19 mouse cellular contexts compared by ENCODE assay signal in the genomic region with DNA sequence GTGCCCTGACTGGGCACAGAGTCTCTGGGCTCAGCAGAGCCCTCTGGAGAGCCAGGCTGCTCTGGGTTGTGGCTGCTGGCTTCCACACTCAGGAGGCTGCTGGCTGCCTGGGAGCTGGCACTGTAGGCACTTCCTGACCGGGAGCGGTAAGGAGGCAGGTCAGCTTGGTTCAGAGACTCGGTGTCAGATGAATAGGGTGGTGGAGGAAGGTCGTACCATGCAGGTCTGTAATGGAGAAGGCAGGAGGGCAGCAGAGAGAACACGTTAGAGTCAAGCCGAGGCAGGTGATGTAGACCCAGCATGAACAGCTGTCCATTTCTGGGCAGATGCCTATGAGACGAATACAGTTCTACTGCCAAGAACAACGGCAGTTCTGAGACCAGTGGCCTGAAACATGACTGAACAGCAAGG.
A peak's percentile ranks its signal among the peaks of the same experiment; 100 is the strongest.
DNase-seq lines count a peak whose midpoint lies in the region; ATAC-seq and TF ChIP-seq lines count a peak whose summit lies in the region.
"Had no signal": no experiment of that assay in that cellular context is flagged by ENCODE, and none has a peak within 500 bp of the region (broad histone marks: within the 10 kb centered on the region; RNA-seq: fewer than 3 reads in every experiment).

No protein-coding gene starts in this region.

- H3K4me3 ChIP-seq in gastrocnemius, adult 2 months: no peak overlapping the region
- no peak overlapping the region for H3K4me3 ChIP-seq in kidney, embryonic 16.5 days (ENCODE audit: low read length)
- H3K4me3 ChIP-seq: embryonic facial prominence, embryonic 13.5 days; forebrain, embryonic 12.5 days; heart, embryonic 13.5 days; intestine, embryonic 15.5 days; limb, embryonic 13.5 days; liver, embryonic 15.5 days; neural tube, embryonic 15.5 days; stomach, embryonic 15.5 days had no signal

- DNase-seq in gastrocnemius, adult 2 months: peak; percentile 34
- no peak for DNase-seq in gastrocnemius, postnatal 4 days (ENCODE audit: low spot score in 2 of 2)
- peak; percentile 34 to 39 for DNase-seq in kidney, adult 8-10 months
- DNase-seq in kidney, postnatal 14 days: no peak
- DNase-seq in cerebellum, adult 9-10 months: peak; percentile 68
- no peak for DNase-seq in right cerebral cortex, postnatal 4 days
- DNase-seq in yolk sac, embryonic 10.5 days (ENCODE audit: low spot score): no peak
- DNase-seq: B cell, adult 2 months; heart, postnatal 4 days had no signal

- H3K9me3 ChIP-seq in kidney, embryonic 16.5 days (ENCODE audit: low read length): no peaks in the 10 kb centered on the region
- H3K9me3 ChIP-seq: embryonic facial prominence, embryonic 13.5 days; forebrain, embryonic 12.5 days; heart, embryonic 13.5 days; intestine, embryonic 15.5 days; limb, embryonic 13.5 days; liver, embryonic 15.5 days; neural tube, embryonic 15.5 days; stomach, embryonic 15.5 days had no signal

- peaks cover 10% of the 10 kb centered on the region for H3K36me3 ChIP-seq in kidney, embryonic 16.5 days (ENCODE audit: insufficient read depth, low read length)
- H3K36me3 ChIP-seq: liver, embryonic 15.5 days had no signal

- intact Hi-C loops in gastrocnemius, adult 2 months (cut with DNase I): no loop called here

- 65% methylated on average over 8 of the region's 8 CpGs for WGBS in kidney, embryonic 16.5 days

- H3K4me1 ChIP-seq in kidney, embryonic 16.5 days (ENCODE audit: insufficient read depth, low read length): peaks cover 4% of the 10 kb centered on the region; the same call in 1 of the 2 replicates
- H3K4me1 ChIP-seq: intestine, embryonic 15.5 days; stomach, embryonic 15.5 days had no signal

- H3K9ac ChIP-seq in kidney, embryonic 16.5 days (replicated peaks; ENCODE audit: low read length): no peak overlapping the region
- H3K9ac ChIP-seq: embryonic facial prominence, embryonic 13.5 days; forebrain, embryonic 12.5 days; heart, embryonic 13.5 days; intestine, embryonic 15.5 days; limb, embryonic 13.5 days; liver, embryonic 15.5 days; neural tube, embryonic 15.5 days; stomach, embryonic 15.5 days had no signal

- H3K27me3 ChIP-seq in kidney, embryonic 16.5 days (ENCODE audit: insufficient read depth, low read length): no peaks in the 10 kb centered on the region
- H3K27me3 ChIP-seq: embryonic facial prominence, embryonic 13.5 days; forebrain, embryonic 12.5 days; heart, embryonic 13.5 days; intestine, embryonic 15.5 days; limb, embryonic 13.5 days; liver, embryonic 15.5 days; neural tube, embryonic 15.5 days; Patski; stomach, embryonic 15.5 days had no signal

- TF ChIP-seq CTCF in gastrocnemius, adult 2 months (IDR thresholded peaks at IDR 0.05): no peak

- no peak overlapping the region for H3K4me2 ChIP-seq in kidney, embryonic 16.5 days (replicated peaks; ENCODE audit: low read depth, low read length)
- H3K4me2 ChIP-seq: embryonic facial prominence, embryonic 13.5 days; forebrain, embryonic 12.5 days; heart, embryonic 13.5 days; intestine, embryonic 15.5 days; limb, embryonic 13.5 days; liver, embryonic 15.5 days; neural tube, embryonic 15.5 days; stomach, embryonic 15.5 days had no signal

- peak; percentile 66 for ATAC-seq in kidney, embryonic 16.5 days (ENCODE audit: low FRiP score, low TSS enrichment)
- ATAC-seq: intestine, embryonic 15.5 days; Patski had no signal

- H3K27ac ChIP-seq in gastrocnemius, adult 2 months: no peak overlapping the region
- H3K27ac ChIP-seq in kidney, embryonic 16.5 days (ENCODE audit: low read length): no peak overlapping the region
- H3K27ac ChIP-seq: embryonic facial prominence, embryonic 13.5 days; forebrain, embryonic 12.5 days; heart, embryonic 13.5 days; intestine, embryonic 15.5 days; limb, embryonic 13.5 days; liver, embryonic 15.5 days; neural tube, embryonic 15.5 days; stomach, embryonic 15.5 days had no signal

Comparison
In these comparisons a context has a peak if more than half of its experiments do, and no peak if none do; other contexts are left out.
1. DNase-seq: peak in gastrocnemius, adult 2 months (single experiment), kidney, adult 8-10 months (2 of 2) and cerebellum, adult 9-10 months (single experiment); none in gastrocnemius, postnatal 4 days (0 of 2), kidney, postnatal 14 days (single experiment), right cerebral cortex, postnatal 4 days (single experiment) and yolk sac, embryonic 10.5 days (single experiment).